Mouse (Mus musculus) thymus, postnatal 0 days (tissue): ENCODE data around the gene Cinp. TPM values are rescaled to one million over a fixed set of nuclear protein-coding genes. Genes with fewer than 3 reads are reported as not detected.

Experiments used
- DNase-seq: peaks from one replicate; pipeline ENCODE4 v3.0.0-alpha.2; 2015; ENCODE audit warnings: low spot score
- polyA plus RNA-seq: library from polyadenylated mRNA; unstranded; fragments of >200 nt; fragmentation: Nextera tagmentation; extraction: Ambion mirVana; gene quantifications from 2 replicates; pipeline ENCODE4 v1.2.1, GENCODE M21; 2015

Cinp gene
- polyA plus RNA-seq, 1 experiment from 2014 or later, result 71.9 TPM

GRCm38 (mm10) chr12:110836729-110837128, 52.2 kb downstream of the Cinp start:
- no peak for DNase-seq

GRCm38 (mm10) chr12:110835182-110835581, 53.8 kb downstream of the Cinp start:
- DNase-seq, result no peak

GRCm38 (mm10) chr12:110830293-110831024, 58.5 kb downstream of the Cinp start:
- no peak for DNase-seq

DNA sequence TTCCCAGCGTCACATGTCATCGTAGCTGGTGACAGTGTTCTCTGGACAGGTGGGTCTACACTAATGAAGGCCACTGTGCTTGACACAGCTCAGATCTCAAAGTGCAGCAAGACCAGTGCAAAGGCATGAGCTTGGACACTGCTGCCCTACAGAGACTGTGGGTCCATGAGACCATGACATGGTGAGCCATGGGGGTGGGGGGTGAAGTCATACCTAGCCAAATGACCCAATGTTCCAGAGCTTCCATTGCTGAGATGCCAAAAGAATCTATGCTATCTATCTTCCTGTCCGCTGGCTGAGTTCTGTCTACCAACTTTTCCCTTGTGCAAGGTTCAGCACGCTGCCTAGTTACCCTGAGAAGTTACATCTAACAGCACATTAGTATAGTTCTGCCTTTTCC, 60.0 kb downstream of the Cinp start:
- DNase-seq, result no peak

Other genes with a start within 250 kb of the Cinp start
- gene 1700001K19Rik, start 206.5 kb downstream of the Cinp start, polyA plus RNA-seq, result not detected in 2 replicates
- 690 and 768 TPM in 2 replicates for gene Hsp90aa1, start 186.4 kb downstream of the Cinp start, polyA plus RNA-seq
- 22.3 and 24.8 TPM in 2 replicates for gene Wdr20, start 151.2 kb downstream of the Cinp start, polyA plus RNA-seq
- gene Mok, start 48.2 kb downstream of the Cinp start, polyA plus RNA-seq, result 1.4 and 1.7 TPM in 2 replicates
- 1.6 and 3.1 TPM in 2 replicates for gene Zfp839, start 38.9 kb downstream of the Cinp start, polyA plus RNA-seq
- gene Tecpr2, start 119 bp upstream of the Cinp start, polyA plus RNA-seq, result 1.6 and 1.8 TPM in 2 replicates
- gene Ankrd9, start 89.9 kb upstream of the Cinp start, polyA plus RNA-seq, result 9.6 and 11.0 TPM in 2 replicates
- gene Rcor1, start 150.2 kb upstream of the Cinp start, polyA plus RNA-seq, result 10.1 and 14.0 TPM in 2 replicates